Mouse (Mus musculus) kidney, adult 10 weeks (tissue): Measurements from ENCODE around the gene Pdcl3. TPM values are rescaled to one million over a fixed set of nuclear protein-coding genes. Genes with fewer than 3 reads are reported as not detected.

ENCODE experiments used
- polyA plus RNA-seq: library from polyadenylated mRNA; stranded (reverse); fragments of 350-450 nt; fragmentation: Illumina TruSeq; extraction: RNeasy Lipid Tissue Mini Kit (QIAGEN cat#74804); gene quantifications from one replicate; pipeline ENCODE4 v1.2.3, GENCODE M21; 2014; ENCODE audit warnings: low read depth, low replicate concordance

Pdcl3 gene
- polyA plus RNA-seq = 77.7 TPM

GRCm38 (mm10) chr1:38985308-38985707, at the start of gene Pdcl3:
TSS of gene Pdcl3 (plus strand) at chr1:38985608.

GRCm38 (mm10) chr1:38938849-38939248, 46.6 kb upstream of the Pdcl3 start, which contains the start of gene Nms:
TSS of gene Nms (plus strand) at chr1:38939149.

Other genes with a start within 250 kb of the Pdcl3 start
- gene Lonrf2, start 148.9 kb upstream of the Pdcl3 start, polyA plus RNA-seq = 0.32 TPM
- gene Chst10, start 87.4 kb upstream of the Pdcl3 start, polyA plus RNA-seq = not detected
- not detected for gene Nms, start 46.5 kb upstream of the Pdcl3 start, polyA plus RNA-seq
- gene Npas2, start 208.1 kb downstream of the Pdcl3 start, polyA plus RNA-seq = 7.3 TPM